Mouse (Mus musculus) hindbrain, embryonic 11.5 days (tissue): Measurements from ENCODE around the gene 1810010H24Rik. TPM values are rescaled to one million over a fixed set of nuclear protein-coding genes. Genes with fewer than 3 reads are reported as not detected.
"Not testable (repeated sequence)": the region's sequence is repeated elsewhere in the genome, so short reads cannot be mapped to it uniquely, and the experiment has no call there.

ENCODE experiments used
- ATAC-seq: fragments of 200-750 bp; cut with Nextera tagmentation; 2 replicates; pipeline ENCODE4 v1.8.0; 2017; ENCODE audit warnings: mild to moderate bottlenecking, moderate TSS enrichment, moderate library complexity; ENCODE audit not compliant: low FRiP score
- DNase-seq: peaks from one replicate; pipeline ENCODE4 v3.0.0-alpha.2; 2015; ENCODE audit warnings: low spot score
- H3K27ac ChIP-seq: fragments of 300-500 bp; sonication (generic); 2 replicates; pipeline ENCODE4 v1.5.1; 2014; ENCODE audit warnings: mild to moderate bottlenecking, low read depth, low read length
- H3K27me3 ChIP-seq: fragments of 300-500 bp; sonication (generic); 2 replicates; pipeline ENCODE4 v1.6.1; 2014; ENCODE audit warnings: mild to moderate bottlenecking, low read length, moderate library complexity, mixed read lengths; ENCODE audit not compliant: control insufficient read depth, insufficient read depth
- H3K36me3 ChIP-seq: fragments of 300-500 bp; sonication (generic); 2 replicates; pipeline ENCODE4 v1.6.1; 2014; ENCODE audit warnings: mild to moderate bottlenecking, low read length, moderate library complexity, mixed read lengths; ENCODE audit not compliant: control insufficient read depth, insufficient read depth
- H3K4me1 ChIP-seq: fragments of 300-500 bp; sonication (generic); replicated peaks from 2 replicates; pipeline ENCODE4 v1.6.1; 2014; ENCODE audit warnings: low read length, mixed read lengths; ENCODE audit not compliant: control insufficient read depth, insufficient read depth
- H3K4me2 ChIP-seq: fragments of 300-500 bp; sonication (generic); replicated peaks from 2 replicates; pipeline ENCODE4 v1.6.1; 2014; ENCODE audit warnings: mild to moderate bottlenecking, low read depth, low read length
- H3K4me3 ChIP-seq: fragments of 300-500 bp; sonication (generic); 2 replicates; pipeline ENCODE4 v1.5.1; 2014; ENCODE audit warnings: low read depth, low read length
- H3K9ac ChIP-seq: fragments of 300-500 bp; sonication (generic); 2 replicates; pipeline ENCODE4 v1.6.1; 2014; ENCODE audit warnings: low read depth, low read length
- H3K9me3 ChIP-seq: fragments of 300-500 bp; sonication (generic); 2 replicates; pipeline ENCODE4 v1.6.1; 2016; ENCODE audit warnings: low read length; ENCODE audit not compliant: control insufficient read depth
- WGBS: fragments of 180-500 bp; shearing (Covaris S2); extraction: QIAGEN DNeasy Blood & Tissue Kit; methylation state at CpG from one replicate; pipeline ENCODE4 v1.1.7; 2014; 5-methylcytosine and 5-hydroxymethylcytosine counted together
- polyA plus RNA-seq: library from polyadenylated mRNA; unstranded; fragments of >200 nt; fragmentation: Nextera tagmentation; extraction: Ambion mirVana; gene quantifications from 2 replicates; pipeline ENCODE4 v1.2.1, GENCODE M21; 2014

Gene 1810010H24Rik
- polyA plus RNA-seq, 1 experiment from 2014 or later: 3.3 TPM

GRCm38 (mm10) chr11:107011171-107011570, 14.3 kb upstream of the 1810010H24Rik start:
- Histone ChIP-seq H3K9ac (no peak overlapping the region), H3K27ac (no peak overlapping the region), H3K36me3 (no peaks in the 10 kb centered on the region), H3K4me1 (no peaks in the 10 kb centered on the region), H3K4me2 (no peak overlapping the region), H3K4me3 (no peak overlapping the region), H3K9me3 (no peaks in the 10 kb centered on the region), H3K27me3 (no peaks in the 10 kb centered on the region)
- ATAC-seq: no peak
- no peak for DNase-seq
- WGBS: 74% methylated on average over 7 of the region's 7 CpGs

GRCm38 (mm10) chr11:107011669-107012323, 13.7 kb upstream of the 1810010H24Rik start:
- peak overlapping the region; percentile 79 for H3K9ac ChIP-seq
- no peaks in the 10 kb centered on the region for H3K27me3 ChIP-seq
- ATAC-seq (no peak; the same call in 1 of the 2 replicates), DNase-seq (no peak)
- H3K4me3 ChIP-seq: peak overlapping the region; percentile 57
- no peaks in the 10 kb centered on the region for H3K9me3 ChIP-seq
- H3K4me2 ChIP-seq: peak overlapping the region; percentile 35
- H3K36me3 ChIP-seq: no peaks in the 10 kb centered on the region
- peak overlapping the region; percentile 85 for H3K27ac ChIP-seq
- H3K4me1 ChIP-seq: no peaks in the 10 kb centered on the region
- WGBS: 46% methylated on average over 18 of the region's 18 CpGs

DNA sequence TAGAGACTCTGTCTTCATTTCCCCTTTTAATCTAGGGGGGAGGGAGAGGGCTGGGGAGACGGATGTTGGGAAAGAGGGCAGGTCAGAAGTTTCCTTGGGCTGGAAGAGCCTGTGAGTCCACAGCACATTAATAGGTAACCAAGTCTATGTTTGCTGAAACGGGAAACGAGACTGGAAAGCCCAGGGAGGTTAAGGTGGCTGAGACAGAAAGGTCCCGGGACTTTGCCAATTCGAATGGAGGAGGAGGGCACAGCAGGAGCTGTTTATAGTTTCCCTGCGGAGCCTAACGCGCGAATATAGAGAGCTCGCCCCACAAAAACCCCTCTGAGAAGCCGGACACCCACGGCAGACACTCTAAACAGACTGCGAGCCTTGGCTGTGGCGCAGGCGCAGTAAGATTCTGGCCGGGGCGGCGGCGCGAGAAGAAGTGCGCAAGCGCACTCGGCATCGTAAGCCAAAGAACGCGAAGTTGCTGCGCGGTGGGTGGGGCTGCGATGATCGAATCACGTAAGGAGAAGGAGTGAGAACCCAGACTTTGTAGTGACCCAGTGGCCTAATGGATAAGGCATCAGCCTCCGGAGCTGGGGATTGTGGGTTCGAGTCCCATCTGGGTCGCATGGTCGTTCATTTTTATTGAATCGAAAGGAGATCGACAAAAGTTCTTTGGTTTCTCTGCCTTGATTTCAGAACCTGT, 13.0 kb upstream of the 1810010H24Rik start:
- H3K9me3 ChIP-seq: no peaks in the 10 kb centered on the region
- H3K4me2 ChIP-seq: peak overlapping the region; percentile 35
- H3K4me3 ChIP-seq: peak overlapping the region; percentile 57
- H3K27ac ChIP-seq: peak overlapping the region; percentile 85
- DNase-seq: peak; percentile 99
- H3K36me3 ChIP-seq: no peaks in the 10 kb centered on the region
- H3K27me3 ChIP-seq: no peaks in the 10 kb centered on the region
- peak overlapping the region; percentile 79 for H3K9ac ChIP-seq
- ATAC-seq: peak; percentile 96
- H3K4me1 ChIP-seq: no peaks in the 10 kb centered on the region
- under 1% methylated on average over 37 of the region's 37 CpGs for WGBS

- H3K27ac ChIP-seq: no peak overlapping the region
- no peaks in the 10 kb centered on the region for H3K4me1 ChIP-seq
- no peak overlapping the region for H3K4me2 ChIP-seq
- ATAC-seq (no peak), DNase-seq (no peak)
- 78% methylated on average over 11 of the region's 11 CpGs for WGBS
- H3K9ac ChIP-seq: no peak overlapping the region
- H3K36me3 ChIP-seq: no peaks in the 10 kb centered on the region
- H3K4me3 ChIP-seq: no peak overlapping the region
- H3K9me3 ChIP-seq: no peaks in the 10 kb centered on the region
- no peaks in the 10 kb centered on the region for H3K27me3 ChIP-seq
Measured at GRCm38 (mm10) chr11:107014020-107014585, 11.4 kb upstream of the 1810010H24Rik start.

GRCm38 (mm10) chr11:107014597-107015309, 10.7 kb upstream of the 1810010H24Rik start:
- 43% methylated on average over 14 of the region's 14 CpGs for WGBS
- Histone ChIP-seq H3K9ac (no peak overlapping the region), H3K9me3 (no peaks in the 10 kb centered on the region), H3K4me2 (no peak overlapping the region), H3K27me3 (no peaks in the 10 kb centered on the region), H3K4me1 (no peaks in the 10 kb centered on the region), H3K27ac (no peak overlapping the region), H3K4me3 (no peak overlapping the region), H3K36me3 (no peaks in the 10 kb centered on the region)
- no peak for DNase-seq
- no peak for ATAC-seq

DNA sequence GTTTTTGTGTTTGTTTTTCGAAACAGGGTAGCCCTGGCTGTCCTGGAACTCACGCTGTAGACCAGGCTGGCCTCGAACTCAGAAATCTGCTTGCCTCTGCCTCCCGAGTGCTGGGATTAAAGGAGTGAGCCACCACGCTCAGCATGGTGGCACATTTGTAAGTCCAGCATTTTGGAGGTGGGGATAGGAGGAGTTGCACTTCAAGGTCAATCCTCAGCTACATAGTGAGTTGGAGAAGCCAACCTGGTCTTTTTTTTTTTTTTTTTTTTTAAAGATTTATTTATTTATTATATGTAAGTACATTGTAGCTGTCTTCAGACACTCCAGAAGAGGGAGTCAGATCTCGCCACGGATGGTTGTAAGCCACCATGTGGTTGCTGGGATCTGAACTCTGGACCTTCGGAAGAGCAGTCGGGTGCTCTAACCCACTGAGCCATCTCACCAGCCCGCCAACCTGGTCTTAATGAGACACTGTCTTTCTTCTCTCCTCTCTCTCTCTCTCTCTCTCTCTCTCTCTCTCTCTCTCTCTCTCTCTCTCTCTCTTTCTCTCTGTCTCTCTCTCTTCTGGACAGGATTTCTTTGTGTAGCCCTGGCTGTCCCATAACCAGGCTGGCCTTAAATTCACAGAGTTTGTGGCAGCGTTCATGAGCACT, 9.8 kb upstream of the 1810010H24Rik start:
- not testable (repeated sequence) for H3K4me2 ChIP-seq, H3K4me1 ChIP-seq, H3K27ac ChIP-seq, H3K36me3 ChIP-seq, DNase-seq, ATAC-seq, H3K9me3 ChIP-seq, H3K9ac ChIP-seq, H3K27me3 ChIP-seq, H3K4me3 ChIP-seq
- WGBS: 70% methylated on average over 11 of the region's 11 CpGs

- Histone ChIP-seq H3K36me3 (no peaks in the 10 kb centered on the region), H3K4me1 (no peaks in the 10 kb centered on the region), H3K27me3 (no peaks in the 10 kb centered on the region), H3K27ac (no peak overlapping the region), H3K9ac (no peak overlapping the region), H3K9me3 (no peaks in the 10 kb centered on the region), H3K4me2 (no peak overlapping the region), H3K4me3 (no peak overlapping the region)
- ATAC-seq (no peak), DNase-seq (no peak)
- WGBS: 52% methylated on average over 1 of the region's 1 CpGs
Measured at GRCm38 (mm10) chr11:107016893-107017292, 8.6 kb upstream of the 1810010H24Rik start.

GRCm38 (mm10) chr11:107017339-107017886, 8.1 kb upstream of the 1810010H24Rik start:
- no peaks in the 10 kb centered on the region for H3K9me3 ChIP-seq
- DNase-seq (no peak), ATAC-seq (no peak)
- no peak overlapping the region for H3K9ac ChIP-seq
- no peaks in the 10 kb centered on the region for H3K36me3 ChIP-seq
- no peaks in the 10 kb centered on the region for H3K4me1 ChIP-seq
- H3K27me3 ChIP-seq: no peaks in the 10 kb centered on the region
- no peak overlapping the region for H3K27ac ChIP-seq
- H3K4me3 ChIP-seq: no peak overlapping the region
- 61% methylated on average over 6 of the region's 6 CpGs for WGBS
- no peak overlapping the region for H3K4me2 ChIP-seq
